16 mouse cellular contexts compared by ENCODE assay signal in genomic region chr3:98497401-98497800, GRCm38 (mm10). TPM values are rescaled to one million over a fixed set of nuclear protein-coding genes. Genes with fewer than 3 reads are reported as not detected.
A peak's percentile ranks its signal among the peaks of the same experiment; 100 is the strongest.
ATAC-seq lines count a peak whose summit lies in the region.
"Had no signal": no experiment of that assay in that cellular context is flagged by ENCODE, and none has a peak within 500 bp of the region (broad histone marks: within the 10 kb centered on the region; RNA-seq: fewer than 3 reads in every experiment).

No protein-coding gene starts in this region.

- peak; percentile 56 for ATAC-seq in common myeloid progenitor, adult 5-6 weeks (replicated peaks; ENCODE audit: low read depth, poor library complexity, severe bottlenecking)
- ATAC-seq in granulocyte monocyte progenitor cell, adult 5-6 weeks (replicated peaks; ENCODE audit: poor library complexity, severe bottlenecking) = peak; percentile 61
- ATAC-seq in hematopoietic stem cell, adult 5-6 weeks (replicated peaks in 1 of 2; ENCODE audit: insufficient read depth in 1 of 2, low FRiP score in 2 of 2, low TSS enrichment in 1 of 2, low read depth in 1 of 2, poor library complexity in 2 of 2, severe bottlenecking in 2 of 2) = peak; percentile 18 to 58; a peak in 2 of 4 replicates
- ATAC-seq in megakaryocyte, adult 5-6 weeks (ENCODE audit: poor library complexity, severe bottlenecking) = peak; percentile 51; the same call in 1 of the 2 replicates
- ATAC-seq in megakaryocyte progenitor cell, adult 5-6 weeks (replicated peaks; ENCODE audit: poor library complexity) = peak; percentile 46

RNA-seq across cellular contexts. Expression of gene Hsd3b4, which starts 12.9 kb away (rescaled TPM):
- total RNA-seq in common myeloid progenitor, adult 5-6 weeks (2017) = not detected in 2 replicates
- not detected in 2 replicates for total RNA-seq in granulocyte monocyte progenitor cell, adult 5-6 weeks (2014; fragmentation: Nextera tagmentation)
- total RNA-seq in granulocyte monocyte progenitor cell, adult 5-6 weeks (2017) = not detected in 2 replicates
- total RNA-seq in hematopoietic stem cell, adult 5-6 weeks (2017) = not detected in 2 replicates
- not detected in 2 replicates for total RNA-seq in megakaryocyte, adult 5-6 weeks (2015)
- not detected in 2 replicates for total RNA-seq in megakaryocyte, adult 5-6 weeks (2017)
- total RNA-seq in megakaryocyte progenitor cell, adult 5-6 weeks (2015) = not detected in 2 replicates
- total RNA-seq in megakaryocyte progenitor cell, adult 5-6 weeks (2017) = not detected in 2 replicates
- total RNA-seq: adrenal gland, adult 18-20 months; adrenal gland, adult 2 months; adrenal gland, adult 8-10 months; adrenal gland, postnatal 10 days; adrenal gland, postnatal 14 days; adrenal gland, postnatal 25 days; adrenal gland, postnatal 36 days; CH12.LX; ES-E14; MEL had no signal

RNA-seq across cellular contexts. Expression of gene Gm4450, which starts 40.5 kb away (rescaled TPM):
- not detected in 2 replicates for total RNA-seq in common myeloid progenitor, adult 5-6 weeks (2017)
- total RNA-seq in granulocyte monocyte progenitor cell, adult 5-6 weeks (2014; fragmentation: Nextera tagmentation) = not detected in 2 replicates
- not detected in 2 replicates for total RNA-seq in granulocyte monocyte progenitor cell, adult 5-6 weeks (2017)
- not detected in 2 replicates for total RNA-seq in hematopoietic stem cell, adult 5-6 weeks (2017)
- total RNA-seq in megakaryocyte, adult 5-6 weeks (2015) = not detected in 2 replicates
- not detected in 2 replicates for total RNA-seq in megakaryocyte, adult 5-6 weeks (2017)
- not detected in 2 replicates for total RNA-seq in megakaryocyte progenitor cell, adult 5-6 weeks (2015)
- total RNA-seq in megakaryocyte progenitor cell, adult 5-6 weeks (2017) = not detected in 2 replicates
- total RNA-seq: adrenal gland, adult 18-20 months; adrenal gland, adult 2 months; adrenal gland, adult 8-10 months; adrenal gland, postnatal 25 days; adrenal gland, postnatal 36 days; CH12.LX; ES-E14; G1E; MEL had no signal

Comparison
In these comparisons a context has a peak if more than half of its experiments do, and no peak if none do; other contexts are left out.
1. Peak in every context shown above with its lines: ATAC-seq.